Mouse (Mus musculus) embryonic fibroblast, embryonic 13.5 days (primary cell): ENCODE measurements around the gene Gm49368.

ENCODE experiments used
- CTCF ChIP-seq: IDR thresholded peaks from 2 replicates; pipeline ENCODE4 v1.5.1; 2011; ENCODE audit warnings: mild to moderate bottlenecking, control low read depth, low read length, moderate library complexity, borderline replicate concordance; ENCODE audit not compliant: insufficient read depth
- POLR2A ChIP-seq: IDR thresholded peaks from 2 replicates; pipeline ENCODE4 v1.6.1; 2011; ENCODE audit warnings: low read depth, mild to moderate bottlenecking, control low read depth, low read length, moderate library complexity

- TF ChIP-seq CTCF (no peak), POLR2A (no peak)
Measured at GRCm38 (mm10) chr7:128150970-128151369, 88.5 kb downstream of the Gm49368 start.
